Mouse (Mus musculus): ENCODE data around the gene Rnf5.

DNA sequence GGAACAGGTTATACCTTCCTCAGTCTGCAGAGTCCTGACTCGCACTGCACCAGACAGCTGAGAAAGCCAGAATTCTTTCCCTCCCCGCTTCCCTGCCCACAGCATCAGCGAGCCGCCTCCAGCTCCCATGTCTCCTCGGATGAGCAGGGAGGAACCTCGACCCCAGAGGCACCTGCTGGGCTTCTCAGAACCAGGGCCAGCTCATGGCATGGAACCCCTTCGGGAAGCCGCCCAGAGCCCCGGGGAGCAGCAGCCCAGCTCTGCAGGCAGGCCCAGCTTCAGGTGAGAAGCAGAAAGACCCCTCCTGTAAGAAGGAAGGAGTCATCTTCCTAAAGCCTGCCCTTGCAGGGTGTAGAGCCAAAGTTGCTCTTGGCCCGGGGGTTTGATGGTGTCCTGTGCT, 49.1 kb upstream of the Rnf5 start:
- TF ChIP-seq FLI1 (IDR thresholded peaks at IDR 0.05; ENCODE audit: low read length) (no peak), GATA1 (IDR thresholded peaks at IDR 0.05; ENCODE audit: borderline replicate concordance, low read length) (no peak)

All from megakaryocyte, embryonic 14.5 days (primary cell).